Mouse (Mus musculus): ENCODE measurements around the gene Gstm7.

- no peak for TF ChIP-seq CTCF (IDR thresholded peaks at IDR 0.05; ENCODE audit: insufficient read depth, low read depth, low read length)
- TF ChIP-seq POLR2A (IDR thresholded peaks at IDR 0.05; ENCODE audit: insufficient read depth, low read depth, low read length) = no peak
Observed at GRCm38 (mm10) chr3:107977691-107978090, 46.1 kb upstream of the Gstm7 start.

Data from olfactory bulb, adult 2 months (tissue).